Mouse (Mus musculus): ENCODE measurements at regions not wholly inside any gene's neighbourhood (a gene's known extent, or its start where the extent isn't known, plus 50 kb on each side); places are given as distances from the start of the nearest gene placed in this dataset.

- ATAC-seq (ENCODE audit: insufficient read depth, low FRiP score): no peak
These were observed 146.0 kb upstream of the 1600014C23Rik start for GRCm38 (mm10) chr17:45879478-45880250.

GRCm38 (mm10) chr17:45878394-45878793 lies 144.8 kb upstream of the 1600014C23Rik start:
- Histone ChIP-seq H3K36me3 (ENCODE audit: control insufficient read depth, insufficient read depth, low read length) (no peaks in the 10 kb centered on the region), H3K27ac (ENCODE audit: low read length) (no peak overlapping the region), H3K4me1 (ENCODE audit: control insufficient read depth, insufficient read depth, low read length) (peaks cover 8% of the 10 kb centered on the region; the same call in 1 of the 2 replicates), H3K4me3 (replicated peaks; ENCODE audit: low read length) (no peak overlapping the region), H3K9ac (ENCODE audit: low read length) (no peak overlapping the region), H3K4me2 (ENCODE audit: low read depth, low read length) (no peak overlapping the region), H3K27me3 (ENCODE audit: control insufficient read depth, insufficient read depth, low read length) (peaks cover 2% of the 10 kb centered on the region; the same call in 1 of the 2 replicates), H3K9me3 (replicated peaks; ENCODE audit: control insufficient read depth, low read length) (no peaks in the 10 kb centered on the region)
- ATAC-seq (ENCODE audit: insufficient read depth, low FRiP score): no peak
- WGBS: 87% methylated on average over 6 of the region's 6 CpGs

More at GRCm38 (mm10) chr17:45879478-45880250, 146.0 kb upstream of the 1600014C23Rik start:
- no peak overlapping the region for H3K4me3 ChIP-seq (replicated peaks; ENCODE audit: low read length)
- H3K27ac ChIP-seq (ENCODE audit: low read length): no peak overlapping the region
- peaks cover 2% of the 10 kb centered on the region; the same call in 1 of the 2 replicates for H3K27me3 ChIP-seq (ENCODE audit: control insufficient read depth, insufficient read depth, low read length)
- H3K36me3 ChIP-seq (ENCODE audit: control insufficient read depth, insufficient read depth, low read length): no peaks in the 10 kb centered on the region
- WGBS: 68% methylated on average over 6 of the region's 6 CpGs
- H3K4me1 ChIP-seq (ENCODE audit: control insufficient read depth, insufficient read depth, low read length): peaks cover 2% of the 10 kb centered on the region; the same call in 1 of the 2 replicates
- H3K9me3 ChIP-seq (replicated peaks; ENCODE audit: control insufficient read depth, low read length): no peaks in the 10 kb centered on the region
- H3K9ac ChIP-seq (ENCODE audit: low read length): no peak overlapping the region
- no peak overlapping the region for H3K4me2 ChIP-seq (ENCODE audit: low read depth, low read length)

GRCm38 (mm10) chr17:45875325-45875724 lies 141.7 kb upstream of the 1600014C23Rik start:
- no peak overlapping the region for H3K27ac ChIP-seq (ENCODE audit: low read length)
- no peak for ATAC-seq (ENCODE audit: insufficient read depth, low FRiP score)
- 82% methylated on average over 8 of the region's 8 CpGs for WGBS
- no peaks in the 10 kb centered on the region for H3K9me3 ChIP-seq (replicated peaks; ENCODE audit: control insufficient read depth, low read length)
- no peak overlapping the region for H3K4me2 ChIP-seq (ENCODE audit: low read depth, low read length)
- H3K36me3 ChIP-seq (ENCODE audit: control insufficient read depth, insufficient read depth, low read length): no peaks in the 10 kb centered on the region
- H3K4me3 ChIP-seq (replicated peaks; ENCODE audit: low read length): no peak overlapping the region
- H3K4me1 ChIP-seq (ENCODE audit: control insufficient read depth, insufficient read depth, low read length): peaks cover 22% of the 10 kb centered on the region; the same call in 1 of the 2 replicates
- H3K27me3 ChIP-seq (ENCODE audit: control insufficient read depth, insufficient read depth, low read length): peaks cover 6% of the 10 kb centered on the region; the same call in 1 of the 2 replicates
- no peak overlapping the region for H3K9ac ChIP-seq (ENCODE audit: low read length)

GRCm38 (mm10) chr17:45873996-45874395 lies 140.4 kb upstream of the 1600014C23Rik start:
- H3K9me3 ChIP-seq (replicated peaks; ENCODE audit: control insufficient read depth, low read length): no peaks in the 10 kb centered on the region
- H3K9ac ChIP-seq (ENCODE audit: low read length): 0 out of 2 replicates have a peak overlapping the region, but pooled peaks have one; percentile 7
- H3K27me3 ChIP-seq (ENCODE audit: control insufficient read depth, insufficient read depth, low read length): peaks cover 6% of the 10 kb centered on the region; the same call in 1 of the 2 replicates
- 27% methylated on average over 8 of the region's 8 CpGs for WGBS
- peak overlapping the region; percentile 5; the same call in 1 of the 2 replicates for H3K27ac ChIP-seq (ENCODE audit: low read length)
- no peaks in the 10 kb centered on the region for H3K36me3 ChIP-seq (ENCODE audit: control insufficient read depth, insufficient read depth, low read length)
- H3K4me3 ChIP-seq (replicated peaks; ENCODE audit: low read length): no peak overlapping the region
- peaks cover 26% of the 10 kb centered on the region for H3K4me1 ChIP-seq (ENCODE audit: control insufficient read depth, insufficient read depth, low read length)
- no peak for ATAC-seq (ENCODE audit: insufficient read depth, low FRiP score)
- peak overlapping the region; percentile 14 for H3K4me2 ChIP-seq (ENCODE audit: low read depth, low read length)

- Histone ChIP-seq H3K4me1 (ENCODE audit: control insufficient read depth, insufficient read depth, low read length) (peaks cover 26% of the 10 kb centered on the region), H3K4me3 (replicated peaks; ENCODE audit: low read length) (no peak overlapping the region), H3K9me3 (replicated peaks; ENCODE audit: control insufficient read depth, low read length) (no peaks in the 10 kb centered on the region), H3K27me3 (ENCODE audit: control insufficient read depth, insufficient read depth, low read length) (peaks cover 6% of the 10 kb centered on the region; the same call in 1 of the 2 replicates), H3K27ac (ENCODE audit: low read length) (peak overlapping the region; percentile 48; the same call in 1 of the 2 replicates), H3K4me2 (ENCODE audit: low read depth, low read length) (peak overlapping the region; percentile 14), H3K9ac (ENCODE audit: low read length) (0 out of 2 replicates have a peak overlapping the region, but pooled peaks have one; percentile 7), H3K36me3 (ENCODE audit: control insufficient read depth, insufficient read depth, low read length) (no peaks in the 10 kb centered on the region)
- 11% methylated on average over 21 of the region's 21 CpGs for WGBS
- peak; percentile 54; the same call in 1 of the 2 replicates for ATAC-seq (ENCODE audit: insufficient read depth, low FRiP score)
These were observed 139.7 kb upstream of the 1600014C23Rik start for GRCm38 (mm10) chr17:45873200-45873955.

- Histone ChIP-seq H3K36me3 (ENCODE audit: control insufficient read depth, insufficient read depth, low read length) (no peaks in the 10 kb centered on the region), H3K4me2 (ENCODE audit: low read depth, low read length) (no peak overlapping the region), H3K9me3 (replicated peaks; ENCODE audit: control insufficient read depth, low read length) (no peaks in the 10 kb centered on the region), H3K27ac (ENCODE audit: low read length) (peak overlapping the region; percentile 14; the same call in 1 of the 2 replicates), H3K4me3 (replicated peaks; ENCODE audit: low read length) (no peak overlapping the region), H3K9ac (ENCODE audit: low read length) (no peak overlapping the region), H3K4me1 (ENCODE audit: control insufficient read depth, insufficient read depth, low read length) (peaks cover 34% of the 10 kb centered on the region), H3K27me3 (ENCODE audit: control insufficient read depth, insufficient read depth, low read length) (peaks cover 6% of the 10 kb centered on the region; the same call in 1 of the 2 replicates)
- peak; percentile 52; the same call in 1 of the 2 replicates for ATAC-seq (ENCODE audit: insufficient read depth, low FRiP score)
- WGBS: 41% methylated on average over 22 of the region's 22 CpGs
These were observed 138.3 kb upstream of the 1600014C23Rik start for GRCm38 (mm10) chr17:45871666-45872653.

- no peak overlapping the region for H3K4me3 ChIP-seq (replicated peaks; ENCODE audit: low read length)
- no peak overlapping the region for H3K9ac ChIP-seq (ENCODE audit: low read length)
- H3K4me1 ChIP-seq (ENCODE audit: control insufficient read depth, insufficient read depth, low read length): peaks cover 36% of the 10 kb centered on the region
- H3K4me2 ChIP-seq (ENCODE audit: low read depth, low read length): no peak overlapping the region
- no peak for ATAC-seq (ENCODE audit: insufficient read depth, low FRiP score)
- H3K9me3 ChIP-seq (replicated peaks; ENCODE audit: control insufficient read depth, low read length): no peaks in the 10 kb centered on the region
- no peaks in the 10 kb centered on the region for H3K36me3 ChIP-seq (ENCODE audit: control insufficient read depth, insufficient read depth, low read length)
- H3K27me3 ChIP-seq (ENCODE audit: control insufficient read depth, insufficient read depth, low read length): peaks cover 6% of the 10 kb centered on the region; the same call in 1 of the 2 replicates
- no peak overlapping the region for H3K27ac ChIP-seq (ENCODE audit: low read length)
- WGBS: 81% methylated on average over 9 of the region's 9 CpGs
These were observed 137.4 kb upstream of the 1600014C23Rik start for GRCm38 (mm10) chr17:45871067-45871466.
